12 mouse cellular contexts compared by ENCODE assay signal in the genomic region with DNA sequence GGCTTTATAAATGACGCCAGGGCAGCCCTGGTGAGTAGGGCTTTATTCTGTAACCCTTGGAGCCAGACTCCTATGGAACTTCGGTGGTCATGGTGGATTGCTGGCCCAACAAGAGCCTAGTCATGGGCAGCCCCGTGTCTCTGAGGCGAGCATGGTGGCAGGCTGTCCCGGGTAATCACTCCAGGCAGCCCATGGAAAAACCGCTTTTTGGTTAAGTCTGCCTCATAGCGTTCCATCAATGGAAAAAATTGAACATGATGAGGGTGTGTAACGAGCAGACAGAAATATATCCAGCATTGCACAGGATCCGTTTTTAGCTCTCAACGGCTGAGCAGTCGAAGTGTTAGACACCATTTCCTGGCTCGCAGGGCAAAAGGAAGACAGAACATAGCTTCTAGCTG.
DNase-seq lines count a peak whose midpoint lies in the region; ATAC-seq lines count a peak whose summit lies in the region.
"Had no signal": no experiment of that assay in that cellular context is flagged by ENCODE, and none has a peak within 500 bp of the region (broad histone marks: within the 10 kb centered on the region; RNA-seq: fewer than 3 reads in every experiment).

No protein-coding gene starts in this region.

- H3K27me3 ChIP-seq in embryonic facial prominence, embryonic 12.5 days, result no peaks in the 10 kb centered on the region
- H3K27me3 ChIP-seq in embryonic facial prominence, embryonic 10.5 days (replicated peaks; ENCODE audit: low read depth, poor library complexity, severe bottlenecking), result no peaks in the 10 kb centered on the region; the same call in 1 of the 2 replicates
- H3K27me3 ChIP-seq in heart, embryonic 16.5 days (ENCODE audit: control insufficient read depth, insufficient read depth, low read length), result no peaks in the 10 kb centered on the region

- no peak overlapping the region for H3K9ac ChIP-seq in embryonic facial prominence, embryonic 12.5 days
- peak overlapping the region; percentile 37; the same call in 1 of the 2 replicates for H3K9ac ChIP-seq in heart, embryonic 16.5 days (ENCODE audit: low read length)
- H3K9ac ChIP-seq: hindbrain, embryonic 14.5 days; liver, embryonic 14.5 days had no signal

- DNase-seq in embryonic facial prominence, embryonic 10.5 days (ENCODE audit: low spot score), result no peak
- no peak for DNase-seq in heart, adult 9 months (ENCODE audit: low spot score in 2 of 2)
- DNase-seq in left cerebral cortex, postnatal 25 days (ENCODE audit: low spot score in 2 of 2), result peak; percentile 47 to 77
- DNase-seq in spleen, postnatal 36 days (ENCODE audit: low spot score in 2 of 2), result no peak
- DNase-seq in B cell, adult 2 months, result no peak
- DNase-seq: cerebellum, adult 11-12 months; kidney, adult 8-10 months had no signal

- ATAC-seq in embryonic facial prominence, embryonic 12.5 days (ENCODE audit: insufficient number of reproducible peaks, insufficient read depth, low FRiP score, low TSS enrichment), result 0 out of 2 replicates have a peak, but pooled peaks have one; percentile 47
- ATAC-seq in heart, embryonic 16.5 days (replicated peaks; ENCODE audit: extremely low read depth, insufficient read depth, low FRiP score), result no peak
- ATAC-seq in common myeloid progenitor, adult 5-6 weeks (replicated peaks; ENCODE audit: low read depth, poor library complexity, severe bottlenecking), result peak; percentile 57

- WGBS in embryonic facial prominence, embryonic 12.5 days, result 67% methylated on average over 12 of the region's 12 CpGs
- 74% methylated on average over 12 of the region's 12 CpGs for WGBS in embryonic facial prominence, embryonic 10.5 days
- WGBS in heart, embryonic 16.5 days, result 60% methylated on average over 12 of the region's 12 CpGs

- H3K27ac ChIP-seq in embryonic facial prominence, embryonic 12.5 days, result 0 out of 2 replicates have a peak overlapping the region, but pooled peaks have one; percentile 17
- H3K27ac ChIP-seq in embryonic facial prominence, embryonic 10.5 days (replicated peaks), result no peak overlapping the region
- H3K27ac ChIP-seq in heart, embryonic 16.5 days (ENCODE audit: low read length), result no peak overlapping the region
- H3K27ac ChIP-seq: hindbrain, embryonic 14.5 days; liver, embryonic 14.5 days had no signal

- intact Hi-C loops in left cerebral cortex, postnatal 25 days (cut with DNase I), result loop anchor here (5.0 kb wide), 1 partner anchor 50 kb away; no protein-coding TSS in a partner anchor

- H3K4me1 ChIP-seq in embryonic facial prominence, embryonic 12.5 days, result peaks cover 13% of the 10 kb centered on the region
- H3K4me1 ChIP-seq in embryonic facial prominence, embryonic 10.5 days, result 0 out of 2 replicates have a peak, but pooled peaks cover 8% of the 10 kb centered on the region
- peaks cover 8% of the 10 kb centered on the region; the same call in 1 of the 2 replicates for H3K4me1 ChIP-seq in heart, embryonic 16.5 days (ENCODE audit: control insufficient read depth, insufficient read depth, low read length)

- H3K4me3 ChIP-seq in embryonic facial prominence, embryonic 12.5 days, result no peak overlapping the region
- no peak overlapping the region for H3K4me3 ChIP-seq in embryonic facial prominence, embryonic 10.5 days
- peak overlapping the region; percentile 31 for H3K4me3 ChIP-seq in heart, embryonic 16.5 days (ENCODE audit: low read length)

- H3K4me2 ChIP-seq in embryonic facial prominence, embryonic 12.5 days (replicated peaks), result no peak overlapping the region
- H3K4me2 ChIP-seq in heart, embryonic 16.5 days (ENCODE audit: low read depth, low read length), result peak overlapping the region; percentile 47
- H3K4me2 ChIP-seq: hindbrain, embryonic 14.5 days had no signal

- no peaks in the 10 kb centered on the region for H3K9me3 ChIP-seq in embryonic facial prominence, embryonic 12.5 days
- no peaks in the 10 kb centered on the region for H3K9me3 ChIP-seq in embryonic facial prominence, embryonic 10.5 days
- no peaks in the 10 kb centered on the region for H3K9me3 ChIP-seq in heart, embryonic 16.5 days (replicated peaks; ENCODE audit: control insufficient read depth, low read length)

- no peaks in the 10 kb centered on the region for H3K36me3 ChIP-seq in embryonic facial prominence, embryonic 12.5 days
- H3K36me3 ChIP-seq in embryonic facial prominence, embryonic 10.5 days (replicated peaks), result no peaks in the 10 kb centered on the region
- no peaks in the 10 kb centered on the region for H3K36me3 ChIP-seq in heart, embryonic 16.5 days (ENCODE audit: control insufficient read depth, insufficient read depth)

Comparison
In these comparisons a context has a peak if more than half of its experiments do, and no peak if none do; other contexts are left out.
1. DNase-seq: peak in left cerebral cortex, postnatal 25 days (2 of 2); none in embryonic facial prominence, embryonic 10.5 days (single experiment), heart, adult 9 months (0 of 2), spleen, postnatal 36 days (0 of 2) and B cell, adult 2 months (0 of 2).